Mouse (Mus musculus) fat pad, adult 2 months (tissue): Measurements from ENCODE around the gene Ube2o.

ENCODE experiments used
- DNase-seq: peaks from one replicate; pipeline ENCODE4 v3.0.0-alpha.2; 2011; ENCODE audit warnings: low read depth, low spot score; ENCODE audit errors: extremely low read depth

The Ube2o gene

GRCm38 (mm10) chr11:116585682-116586081 lies 4.4 kb upstream of the Ube2o start:
- no peak for DNase-seq

- no peak for DNase-seq
Measured at GRCm38 (mm10) chr11:116580711-116581375, 404 bp downstream of the Ube2o start.

GRCm38 (mm10) chr11:116580031-116580652 lies 1.1 kb downstream of the Ube2o start:
- no peak for DNase-seq

GRCm38 (mm10) chr11:116579280-116579679 lies 2.0 kb downstream of the Ube2o start:
- no peak for DNase-seq

GRCm38 (mm10) chr11:116575396-116575795 lies 5.9 kb downstream of the Ube2o start:
- no peak for DNase-seq

- no peak for DNase-seq
Measured at GRCm38 (mm10) chr11:116574982-116575381, 6.3 kb downstream of the Ube2o start.

- no peak for DNase-seq
Measured at GRCm38 (mm10) chr11:116574486-116574885, 6.8 kb downstream of the Ube2o start.

GRCm38 (mm10) chr11:116572756-116573543 lies 8.3 kb downstream of the Ube2o start:
- no peak for DNase-seq

GRCm38 (mm10) chr11:116571767-116572679 lies 9.2 kb downstream of the Ube2o start:
- no peak for DNase-seq

- no peak for DNase-seq
Measured at GRCm38 (mm10) chr11:116570821-116571220, 10.4 kb downstream of the Ube2o start.

- DNase-seq, result no peak
Measured at GRCm38 (mm10) chr11:116567531-116567930, 13.7 kb downstream of the Ube2o start.

GRCm38 (mm10) chr11:116565283-116566041 lies 15.8 kb downstream of the Ube2o start:
- DNase-seq, result no peak

GRCm38 (mm10) chr11:116556308-116556707 lies 24.9 kb downstream of the Ube2o start:
- DNase-seq, result no peak

- no peak for DNase-seq
Measured at GRCm38 (mm10) chr11:116555572-116555971, 25.7 kb downstream of the Ube2o start.

GRCm38 (mm10) chr11:116554171-116554878 lies 26.9 kb downstream of the Ube2o start:
- DNase-seq, result no peak

- no peak for DNase-seq
Measured at GRCm38 (mm10) chr11:116552194-116552593, 29.1 kb downstream of the Ube2o start.

GRCm38 (mm10) chr11:116550748-116551147 lies 30.5 kb downstream of the Ube2o start:
- no peak for DNase-seq

- DNase-seq, result no peak
Measured at GRCm38 (mm10) chr11:116549273-116550038, 31.8 kb downstream of the Ube2o start.

GRCm38 (mm10) chr11:116548780-116549179 lies 32.5 kb downstream of the Ube2o start:
- no peak for DNase-seq
